Mouse (Mus musculus): ENCODE results near the gene Fblim1.

DNA sequence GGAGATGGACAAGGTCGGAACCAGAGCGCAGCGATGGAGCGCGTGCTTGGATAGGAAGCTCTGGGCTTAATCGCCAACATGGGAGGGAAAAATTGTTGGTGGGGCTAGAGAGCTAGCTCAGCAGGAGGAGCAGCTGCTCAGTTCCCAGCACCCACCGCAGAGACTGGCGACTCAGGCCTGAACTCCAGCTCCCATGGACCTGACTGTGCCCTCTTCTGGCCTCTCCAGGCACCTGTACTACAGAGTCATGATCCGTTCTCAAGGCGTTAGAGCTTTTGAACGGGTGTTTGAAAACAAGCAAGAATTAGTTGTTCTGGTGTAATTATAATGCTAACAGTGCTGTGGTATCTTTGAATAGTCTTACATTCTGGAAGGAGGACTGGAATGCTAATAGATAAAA, 77.0 kb downstream of the Fblim1 start:
- TF ChIP-seq POLR2A (IDR thresholded peaks at IDR 0.05; ENCODE audit: insufficient read length, low read depth) (no peak), MAX (IDR thresholded peaks at IDR 0.05; ENCODE audit: low read depth) (no peak), CEBPB (IDR thresholded peaks at IDR 0.05; ENCODE audit: insufficient read depth, poor library complexity, severe bottlenecking) (no peak), REST (IDR thresholded peaks at IDR 0.05; ENCODE audit: insufficient read depth, insufficient read length) (no peak), TCF12 (IDR thresholded peaks at IDR 0.05; ENCODE audit: insufficient read depth, poor library complexity, severe bottlenecking) (no peak), USF1 (IDR thresholded peaks at IDR 0.05; ENCODE audit: low read depth) (no peak), MYOG (IDR thresholded peaks at IDR 0.05; ENCODE audit: control insufficient read depth in 1 of 3, insufficient read depth in 1 of 3, insufficient read length in 2 of 3, low read depth in 2 of 3) (no peak), E2F4 (IDR thresholded peaks at IDR 0.05; ENCODE audit: insufficient read depth) (no peak), MYOD1 (IDR thresholded peaks at IDR 0.05; ENCODE audit: control insufficient read depth in 1 of 3, insufficient read length in 2 of 3, low read depth in 2 of 3) (no peak), POLR2AphosphoS2 (IDR thresholded peaks at IDR 0.05; ENCODE audit: insufficient read length, low read depth) (no peak)
